Mouse (Mus musculus) cerebellum, adult 9-10 months (tissue): Measurements from ENCODE around the gene Rbfox1.

Experiments
- DNase-seq: peaks from one replicate; pipeline ENCODE4 v3.0.0; 2022

Gene Rbfox1

GRCm38 (mm10) chr16:6247569-6247968, 362.4 kb downstream of the Rbfox1 start:
- DNase-seq = no peak

GRCm38 (mm10) chr16:6264557-6264956, 379.4 kb downstream of the Rbfox1 start:
- no peak for DNase-seq

GRCm38 (mm10) chr16:6265610-6266009, 380.5 kb downstream of the Rbfox1 start:
- no peak for DNase-seq

- DNase-seq = peak; percentile 79
These were observed 386.6 kb downstream of the Rbfox1 start for GRCm38 (mm10) chr16:6271596-6272370.

GRCm38 (mm10) chr16:6283496-6283895, 398.3 kb downstream of the Rbfox1 start:
- DNase-seq = no peak

GRCm38 (mm10) chr16:6284317-6284716, 399.2 kb downstream of the Rbfox1 start:
- DNase-seq = no peak

GRCm38 (mm10) chr16:6287699-6288098, 402.5 kb downstream of the Rbfox1 start:
- DNase-seq = no peak

GRCm38 (mm10) chr16:6300112-6300511, 415.0 kb downstream of the Rbfox1 start:
- DNase-seq = no peak

GRCm38 (mm10) chr16:6303082-6303481, 417.9 kb downstream of the Rbfox1 start:
- DNase-seq = no peak

GRCm38 (mm10) chr16:6309940-6310339, 424.8 kb downstream of the Rbfox1 start:
- DNase-seq = no peak

GRCm38 (mm10) chr16:6310744-6311678, 425.9 kb downstream of the Rbfox1 start:
- peak; percentile 46 for DNase-seq

- no peak for DNase-seq
These were observed 428.5 kb downstream of the Rbfox1 start for GRCm38 (mm10) chr16:6313689-6314088.

- DNase-seq = no peak
These were observed 439.7 kb downstream of the Rbfox1 start for GRCm38 (mm10) chr16:6324832-6325231.

- no peak for DNase-seq
These were observed 446.3 kb downstream of the Rbfox1 start for GRCm38 (mm10) chr16:6331400-6331939.

GRCm38 (mm10) chr16:6333273-6333672, 448.1 kb downstream of the Rbfox1 start:
- DNase-seq = no peak

GRCm38 (mm10) chr16:6348103-6348502, 462.9 kb downstream of the Rbfox1 start:
- peak; percentile 50 for DNase-seq

GRCm38 (mm10) chr16:6348581-6349241, 463.6 kb downstream of the Rbfox1 start:
- DNase-seq = peak; percentile 87

- peak; percentile 76 for DNase-seq
These were observed 464.2 kb downstream of the Rbfox1 start for GRCm38 (mm10) chr16:6349381-6349780.

- peak; percentile 42 for DNase-seq
These were observed 465.1 kb downstream of the Rbfox1 start for GRCm38 (mm10) chr16:6350256-6350655.

- peak; percentile 68 for DNase-seq
These were observed 468.0 kb downstream of the Rbfox1 start for GRCm38 (mm10) chr16:6353191-6353590.

GRCm38 (mm10) chr16:6356931-6357330, 471.8 kb downstream of the Rbfox1 start:
- DNase-seq = no peak

- DNase-seq = no peak
These were observed 480.6 kb downstream of the Rbfox1 start for GRCm38 (mm10) chr16:6365793-6366192.

- no peak for DNase-seq
These were observed 481.5 kb downstream of the Rbfox1 start for GRCm38 (mm10) chr16:6366649-6367048.
